In genomic region chr15:101248029-101248710, GRCm38 (mm10) we compare ENCODE assay signal across 11 mouse cellular contexts. TPM values are rescaled to one million over a fixed set of nuclear protein-coding genes. Genes with fewer than 3 reads are reported as not detected.
A peak's percentile ranks its signal among the peaks of the same experiment; 100 is the strongest.
DNase-seq lines count a peak whose midpoint lies in the region; ATAC-seq and TF ChIP-seq lines count a peak whose summit lies in the region.
"Had no signal": no experiment of that assay in that cellular context is flagged by ENCODE, and none has a peak within 500 bp of the region (broad histone marks: within the 10 kb centered on the region; RNA-seq: fewer than 3 reads in every experiment).

No protein-coding gene starts in this region.

- TF ChIP-seq POLR2A in cortical plate, adult 2 months (IDR thresholded peaks at IDR 0.05; ENCODE audit: extremely low read depth, insufficient read depth, low read length), result no peak

- H3K36me3 ChIP-seq in lung, embryonic 14.5 days (ENCODE audit: insufficient read depth), result no peaks in the 10 kb centered on the region
- no peaks in the 10 kb centered on the region for H3K36me3 ChIP-seq in heart, embryonic 13.5 days
- no peaks in the 10 kb centered on the region for H3K36me3 ChIP-seq in macrophage (ENCODE audit: inconsistent target)
- H3K36me3 ChIP-seq: hindbrain, embryonic 15.5 days had no signal

- H3K9ac ChIP-seq in lung, embryonic 14.5 days, result no peak overlapping the region
- H3K9ac ChIP-seq in heart, embryonic 13.5 days, result peak overlapping the region; percentile 41; the same call in 1 of the 2 replicates
- H3K9ac ChIP-seq: hindbrain, embryonic 15.5 days had no signal

- peak overlapping the region; percentile 84 for H3K27ac ChIP-seq in lung, embryonic 14.5 days (ENCODE audit: low read depth)
- H3K27ac ChIP-seq in cortical plate, adult 2 months (ENCODE audit: insufficient read depth, low read length), result peak overlapping the region; percentile 15; the same call in 1 of the 2 replicates
- H3K27ac ChIP-seq in heart, embryonic 13.5 days (replicated peaks), result peak overlapping the region; percentile 94
- H3K27ac ChIP-seq in macrophage, result peak overlapping the region; percentile 19; the same call in 1 of the 2 replicates
- H3K27ac ChIP-seq: hindbrain, embryonic 15.5 days had no signal

- 36% methylated on average over 5 of the region's 5 CpGs for WGBS in lung, embryonic 14.5 days
- 21% methylated on average over 5 of the region's 5 CpGs for WGBS in heart, embryonic 13.5 days
- WGBS in macrophage (ENCODE audit: missing documents), result 25% methylated on average over 5 of the region's 5 CpGs

- TF ChIP-seq CTCF in lung, embryonic 14.5 days (IDR thresholded peaks at IDR 0.05; ENCODE audit: low read depth), result no peak
- no peak for TF ChIP-seq CTCF in cortical plate, adult 2 months (IDR thresholded peaks at IDR 0.05; ENCODE audit: extremely low read depth, insufficient read depth, low read length)

- peak; percentile 73 for DNase-seq in lung, embryonic 14.5 days
- no peak for DNase-seq in lung, postnatal 36 days
- no peak for DNase-seq in embryo, embryonic 11 days
- DNase-seq in cerebellum, postnatal 36 days, result no peak
- DNase-seq in kidney, postnatal 36 days, result no peak
- DNase-seq: adrenal gland, postnatal 36 days had no signal

- H3K4me1 ChIP-seq in lung, embryonic 14.5 days (ENCODE audit: insufficient read depth), result peaks cover 12% of the 10 kb centered on the region
- H3K4me1 ChIP-seq in cortical plate, adult 2 months (ENCODE audit: control insufficient read depth, insufficient read depth, low read length), result peaks cover 6% of the 10 kb centered on the region; the same call in 1 of the 2 replicates
- peaks cover 37% of the 10 kb centered on the region for H3K4me1 ChIP-seq in heart, embryonic 13.5 days

- H3K27me3 ChIP-seq in lung, embryonic 14.5 days (ENCODE audit: insufficient read depth, low read length), result no peaks in the 10 kb centered on the region
- H3K27me3 ChIP-seq in heart, embryonic 13.5 days (replicated peaks), result 0 out of 2 replicates have a peak, but pooled peaks cover 2% of the 10 kb centered on the region
- H3K27me3 ChIP-seq: hindbrain, embryonic 15.5 days had no signal

- H3K79me2 ChIP-seq in macrophage (ENCODE audit: inconsistent target), result no peaks in the 10 kb centered on the region

- no peaks in the 10 kb centered on the region for H3K9me3 ChIP-seq in lung, embryonic 14.5 days (ENCODE audit: low read depth, low read length)
- no peaks in the 10 kb centered on the region for H3K9me3 ChIP-seq in heart, embryonic 13.5 days
- H3K9me3 ChIP-seq: hindbrain, embryonic 15.5 days had no signal

- H3K4me3 ChIP-seq in lung, embryonic 14.5 days (ENCODE audit: low read depth, low read length), result no peak overlapping the region
- no peak overlapping the region for H3K4me3 ChIP-seq in cortical plate, adult 2 months (ENCODE audit: insufficient read depth, low read length)
- H3K4me3 ChIP-seq in heart, embryonic 13.5 days, result no peak overlapping the region
- H3K4me3 ChIP-seq in macrophage (ENCODE audit: inconsistent target), result no peak overlapping the region
- H3K4me3 ChIP-seq: erythroblast, embryonic 14.5 days; hindbrain, embryonic 15.5 days had no signal

- no peak overlapping the region for H3K4me2 ChIP-seq in lung, embryonic 14.5 days
- H3K4me2 ChIP-seq in heart, embryonic 13.5 days, result peak overlapping the region; percentile 30; the same call in 1 of the 2 replicates
- H3K4me2 ChIP-seq: hindbrain, embryonic 15.5 days had no signal

- ATAC-seq in lung, embryonic 14.5 days (ENCODE audit: insufficient read depth), result 0 out of 2 replicates have a peak, but pooled peaks have one; percentile 6
- ATAC-seq in heart, embryonic 13.5 days (ENCODE audit: extremely low read depth, insufficient number of reproducible peaks, low FRiP score, low TSS enrichment), result no peak

RNA-seq across cellular contexts. Expression of gene Nr4a1, which starts 5.9 kb away (rescaled TPM):
- 8.8 TPM in 2 replicates for polyA plus RNA-seq in lung, embryonic 14.5 days (2014; fragmentation: Nextera tagmentation; extraction: Ambion mirVana)
- 76.6 and 103 TPM in 2 replicates for polyA plus RNA-seq in cortical plate, adult 2 months (2012; rRNA removed)
- polyA plus RNA-seq in heart, embryonic 13.5 days (2015; fragmentation: Nextera tagmentation; extraction: Ambion mirVana), result 10.4 and 10.8 TPM in 2 replicates
- total RNA-seq in macrophage (2018; cell fraction: chromatin; rRNA removed), result 1,000 to 10,000 TPM in 3 of 26 experiments, 100 to 1,000 TPM in 4, 10 to 100 TPM in 9, 1 to 10 TPM in 10; 1.2 to 1,725 (median 19.2) TPM
- 100 to 1,000 TPM in 7 of 26 experiments, 10 to 100 TPM in 9, 1 to 10 TPM in 9, under 1 TPM in 1; 0.88 to 552 (median 14.8) TPM for total RNA-seq in macrophage (2018; cell fraction: cytosol; rRNA removed)
- 1,000 to 10,000 TPM in 2 of 26 experiments, 100 to 1,000 TPM in 7, 10 to 100 TPM in 9, 1 to 10 TPM in 7, under 1 TPM in 1; 0.94 to 1,649 (median 21.6) TPM for total RNA-seq in macrophage (2018; cell fraction: nucleus; rRNA removed)
- 6.1 to 9.4 TPM (median 7.1 TPM) in 3 replicates for polyA plus RNA-seq in macrophage (2018)

RNA-seq across cellular contexts. Expression of gene Grasp, which starts 24.2 kb away (rescaled TPM):
- polyA plus RNA-seq in lung, embryonic 14.5 days (2014; fragmentation: Nextera tagmentation; extraction: Ambion mirVana), result 7.8 and 10.4 TPM in 2 replicates
- polyA plus RNA-seq in cortical plate, adult 2 months (2012; rRNA removed), result 39.7 and 41.0 TPM in 2 replicates
- 3.8 and 4.4 TPM in 2 replicates for polyA plus RNA-seq in heart, embryonic 13.5 days (2015; fragmentation: Nextera tagmentation; extraction: Ambion mirVana)
- under 1 TPM in 9 of 26 experiments, not detected in 17; 0.29 to 0.87 (median 0.66) TPM for total RNA-seq in macrophage (2018; cell fraction: chromatin; rRNA removed)
- 1 to 10 TPM in 1 of 26 experiments, under 1 TPM in 24, not detected in 1; 0.04 to 1.0 (median 0.21) TPM for total RNA-seq in macrophage (2018; cell fraction: cytosol; rRNA removed)
- under 1 TPM in 17 of 26 experiments, not detected in 9; 0.22 to 0.94 (median 0.65) TPM for total RNA-seq in macrophage (2018; cell fraction: nucleus; rRNA removed)
- 0.26 to 0.36 TPM in 2 of 3 replicates, not detected in the other for polyA plus RNA-seq in macrophage (2018)

RNA-seq across cellular contexts. Expression of gene Atg101, which starts 35.9 kb away (rescaled TPM):
- polyA plus RNA-seq in lung, embryonic 14.5 days (2014; fragmentation: Nextera tagmentation; extraction: Ambion mirVana), result 59.1 and 64.7 TPM in 2 replicates
- 55.3 and 56.0 TPM in 2 replicates for polyA plus RNA-seq in cortical plate, adult 2 months (2012; rRNA removed)
- 50.6 and 56.1 TPM in 2 replicates for polyA plus RNA-seq in heart, embryonic 13.5 days (2015; fragmentation: Nextera tagmentation; extraction: Ambion mirVana)
- 10 to 100 TPM in 15 of 26 experiments, 1 to 10 TPM in 11; 3.2 to 27.1 (median 11.0) TPM for total RNA-seq in macrophage (2018; cell fraction: chromatin; rRNA removed)
- 10 to 100 TPM; 10.5 to 25.7 (median 19.1) TPM for total RNA-seq in macrophage (2018; cell fraction: cytosol; rRNA removed)
- total RNA-seq in macrophage (2018; cell fraction: nucleus; rRNA removed), result 10 to 100 TPM in 20 of 26 experiments, 1 to 10 TPM in 6; 6.5 to 19.8 (median 11.5) TPM
- polyA plus RNA-seq in macrophage (2018), result 19.7 to 26.3 TPM (median 22.9 TPM) in 3 replicates

RNA-seq across cellular contexts. Expression of gene 6030408B16Rik, which starts 44.8 kb away (rescaled TPM):
- 41.0 and 41.4 TPM in 2 replicates for polyA plus RNA-seq in lung, embryonic 14.5 days (2014; fragmentation: Nextera tagmentation; extraction: Ambion mirVana)
- 0.13 and 0.23 TPM in 2 replicates for polyA plus RNA-seq in cortical plate, adult 2 months (2012; rRNA removed)
- polyA plus RNA-seq in heart, embryonic 13.5 days (2015; fragmentation: Nextera tagmentation; extraction: Ambion mirVana), result 2.4 and 3.0 TPM in 2 replicates
- total RNA-seq in macrophage (2018; cell fraction: chromatin; rRNA removed), result 1 to 10 TPM in 2 of 26 experiments, under 1 TPM in 11, not detected in 13; 0.35 to 1.2 (median 0.49) TPM
- total RNA-seq in macrophage (2018; cell fraction: cytosol; rRNA removed), result not detected
- total RNA-seq in macrophage (2018; cell fraction: nucleus; rRNA removed), result 1 to 10 TPM in 1 of 26 experiments, under 1 TPM in 3, not detected in 22; 0.39 to 1.3 (median 0.60) TPM
- polyA plus RNA-seq in macrophage (2018), result not detected in 3 replicates
- polyA plus RNA-seq: erythroblast, embryonic 14.5 days; hindbrain, embryonic 15.5 days had no signal

Comparison
In these comparisons a context has a peak if more than half of its experiments do, and no peak if none do; other contexts are left out.
1. H3K27ac ChIP-seq: peak in every context shown above with its lines; median percentile 94 in heart, embryonic 13.5 days; 84 in lung, embryonic 14.5 days; 19 in macrophage; 15 in cortical plate, adult 2 months.